Mouse (Mus musculus) CH12F3 (cell line): ENCODE results near the gene Pik3r1.

Experiments used
- in situ Hi-C: fragments of 300-500 bp; cut with MboI; formaldehyde crosslinking; loops from 2 replicates; pipeline ENCODE4 v1.14.3; 2020; ENCODE audit warnings: low sequenced_read_pairs

Pik3r1 gene

GRCm38 (mm10) chr13:101690911-101691655 lies 76.9 kb downstream of the Pik3r1 start:
- in situ Hi-C loops: no loop called here

DNA sequence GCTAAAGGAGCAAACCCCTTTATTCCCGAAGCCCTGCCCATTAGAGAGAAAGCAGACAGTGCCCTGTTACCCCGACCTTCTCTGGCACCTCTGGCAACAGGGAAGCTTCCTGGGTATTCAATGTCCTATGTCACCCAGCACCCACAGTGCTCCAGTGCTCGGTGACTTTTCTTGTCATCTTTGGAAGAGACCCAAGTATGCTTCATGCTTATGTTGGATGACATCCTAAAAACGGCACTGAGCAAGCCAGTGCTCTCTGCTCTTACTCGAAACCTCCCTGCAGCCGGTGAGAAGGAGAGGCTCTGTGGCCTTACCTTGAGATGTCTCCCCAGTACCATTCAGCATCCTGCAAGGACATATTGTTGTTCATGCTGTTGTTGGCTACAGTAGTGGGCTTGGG lies 77.8 kb downstream of the Pik3r1 start:
- in situ Hi-C loops: no loop called here

DNA sequence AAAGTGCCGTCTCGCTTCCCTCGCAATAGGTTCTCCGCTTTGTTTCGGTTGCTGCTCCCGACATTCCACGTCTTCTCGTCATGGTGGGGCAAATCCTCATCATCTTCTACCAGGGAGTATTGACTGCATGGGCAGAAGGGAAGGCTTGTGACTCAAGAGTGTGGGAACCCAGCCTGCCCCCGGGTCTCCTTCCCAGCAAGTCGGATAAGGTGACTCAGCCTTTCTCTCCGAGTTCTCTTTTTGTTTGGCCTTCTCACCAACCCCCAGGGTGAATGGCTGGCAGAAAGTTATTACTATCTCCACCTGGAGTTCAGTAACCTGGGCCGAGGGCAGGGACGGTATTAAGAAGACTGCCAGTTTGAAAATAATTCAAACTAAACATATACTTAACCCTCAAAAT lies 81.8 kb downstream of the Pik3r1 start:
- in situ Hi-C loops: no loop called here

DNA sequence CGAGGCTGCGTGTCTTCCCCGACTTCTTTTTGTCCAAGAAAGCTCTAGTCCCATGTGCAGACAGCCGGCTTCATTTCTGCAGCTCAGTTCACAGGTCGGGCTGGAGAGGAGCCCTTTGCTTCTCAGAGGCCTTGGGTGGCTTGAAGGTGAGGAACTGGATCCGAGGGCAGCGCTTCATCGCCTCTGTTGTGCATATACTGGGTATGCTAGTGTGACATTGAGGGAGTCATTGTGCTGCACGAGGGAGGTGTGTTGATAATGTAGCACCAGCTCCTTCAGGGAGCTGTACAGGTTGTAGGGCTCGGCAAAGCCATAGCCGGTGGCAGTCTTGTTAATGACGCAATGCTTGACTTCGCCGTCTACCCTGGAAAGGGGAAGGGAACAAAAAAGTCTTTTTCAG lies 83.3 kb downstream of the Pik3r1 start:
- in situ Hi-C loops: no loop called here

GRCm38 (mm10) chr13:101682378-101682777 lies 85.6 kb downstream of the Pik3r1 start:
- in situ Hi-C loops: no loop called here

DNA sequence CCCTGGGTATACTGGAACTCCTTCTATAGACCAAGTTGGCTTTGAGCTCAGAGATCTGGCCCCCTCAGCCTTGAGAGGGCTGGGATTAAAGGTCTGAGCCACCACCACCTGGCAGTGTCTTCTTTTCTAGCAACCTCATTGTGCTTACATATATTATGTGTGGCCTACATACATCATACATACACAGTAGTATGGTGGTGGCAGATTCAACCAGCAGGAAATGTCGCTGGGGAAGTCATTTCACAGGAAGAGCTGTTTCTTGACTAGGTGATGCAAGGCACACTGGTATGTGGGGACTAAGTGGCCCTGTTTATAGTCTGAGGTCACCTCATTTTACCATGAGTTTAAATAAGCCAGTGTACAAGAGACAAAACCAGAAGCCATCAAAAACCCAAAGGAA lies 87.9 kb downstream of the Pik3r1 start:
- in situ Hi-C loops: no loop called here

DNA sequence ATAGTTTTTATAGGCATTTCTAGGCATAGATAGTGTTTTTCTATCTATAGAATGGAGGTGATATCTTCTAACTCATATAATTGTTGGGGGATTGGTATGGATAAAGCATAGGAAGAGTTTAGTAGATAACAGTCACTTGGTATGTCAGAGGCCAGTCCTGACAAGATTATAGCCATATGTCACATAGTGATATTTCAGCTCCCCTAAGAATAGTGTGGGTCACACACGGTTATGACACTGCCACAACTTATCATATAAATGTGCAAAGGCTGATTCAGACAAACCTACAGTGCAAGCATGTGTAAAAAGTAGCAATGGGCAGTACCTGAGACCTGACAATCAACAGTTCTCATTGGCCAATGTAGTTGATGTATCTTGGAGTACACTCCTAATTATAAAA lies 89.0 kb downstream of the Pik3r1 start:
- in situ Hi-C loops: no loop called here

GRCm38 (mm10) chr13:101678036-101678435 lies 90.0 kb downstream of the Pik3r1 start:
- in situ Hi-C loops: no loop called here

GRCm38 (mm10) chr13:101673876-101674275 lies 94.1 kb downstream of the Pik3r1 start:
- in situ Hi-C loops: no loop called here

- in situ Hi-C loops: no loop called here
Observed at GRCm38 (mm10) chr13:101668859-101669258, 99.2 kb downstream of the Pik3r1 start.

- in situ Hi-C loops: no loop called here
Observed at GRCm38 (mm10) chr13:101664010-101664409, 104.0 kb downstream of the Pik3r1 start.

DNA sequence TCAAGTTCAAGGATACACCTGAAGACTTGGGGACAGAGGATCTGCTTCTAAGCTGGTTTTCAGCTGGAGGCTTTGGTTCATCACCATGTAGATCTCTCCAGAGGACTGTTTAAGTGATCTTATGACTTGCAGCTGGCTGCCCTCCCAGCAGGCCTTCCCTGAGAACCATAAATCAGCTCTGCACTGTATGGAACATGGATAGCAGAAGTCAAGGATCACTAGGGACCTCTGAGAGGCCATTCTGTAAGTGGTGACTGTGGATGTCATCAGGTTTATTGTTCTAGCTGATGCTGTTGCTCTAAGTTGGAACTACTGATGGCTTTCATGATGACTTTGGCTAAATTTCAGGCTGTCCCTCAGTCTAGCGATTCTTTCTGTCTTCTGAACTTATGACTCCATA lies 105.1 kb downstream of the Pik3r1 start:
- in situ Hi-C loops: no loop called here

DNA sequence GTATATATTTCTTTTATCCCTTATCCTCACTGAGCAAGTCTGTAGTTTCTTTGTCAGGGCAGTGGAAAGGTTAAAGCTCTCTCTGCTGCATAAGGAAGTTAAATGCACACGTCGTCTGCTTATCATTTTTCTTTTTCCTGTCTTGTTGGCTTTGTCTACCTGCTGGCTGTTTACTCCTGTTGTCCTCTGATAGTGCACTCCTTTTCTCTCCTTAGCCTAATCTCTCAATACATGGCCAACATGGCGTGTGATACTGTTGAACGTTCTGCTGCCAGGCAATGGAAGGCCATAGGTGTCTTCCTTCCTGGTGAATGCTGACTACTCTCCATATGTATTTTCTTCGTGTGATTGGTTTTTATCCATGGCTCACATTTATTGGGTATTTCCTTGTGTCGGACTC lies 106.5 kb downstream of the Pik3r1 start:
- in situ Hi-C loops: no loop called here

- in situ Hi-C loops: no loop called here
Observed at GRCm38 (mm10) chr13:101660187-101660586, 107.8 kb downstream of the Pik3r1 start.

GRCm38 (mm10) chr13:101652131-101652530 lies 115.9 kb downstream of the Pik3r1 start:
- in situ Hi-C loops: no loop called here

- in situ Hi-C loops: no loop called here
Observed at GRCm38 (mm10) chr13:101641632-101642031, 126.4 kb downstream of the Pik3r1 start.

DNA sequence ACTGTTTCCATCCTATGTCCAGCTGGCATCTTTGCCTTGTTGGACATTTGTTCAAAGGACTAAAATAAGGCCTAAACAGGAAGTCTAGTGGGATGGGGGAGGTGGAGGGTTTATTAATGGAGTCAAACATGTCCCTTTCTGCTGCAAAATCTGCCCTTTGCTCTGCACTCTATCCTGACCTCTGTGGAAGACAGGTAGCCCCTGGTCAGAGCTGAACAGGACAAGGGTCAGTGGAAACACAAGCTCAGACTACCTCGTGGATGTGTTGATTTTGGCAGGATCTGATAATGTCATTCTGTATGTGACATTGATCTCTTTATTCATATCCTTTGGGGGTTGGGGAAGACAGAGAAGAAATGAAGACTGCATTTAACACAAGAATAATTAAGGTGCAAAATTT lies 132.2 kb downstream of the Pik3r1 start:
- in situ Hi-C loops: no loop called here

- in situ Hi-C loops: no loop called here
Observed at GRCm38 (mm10) chr13:101634420-101634819, 133.6 kb downstream of the Pik3r1 start.

- in situ Hi-C loops: no loop called here
Observed at GRCm38 (mm10) chr13:101633620-101634019, 134.4 kb downstream of the Pik3r1 start.

GRCm38 (mm10) chr13:101632771-101633170 lies 135.2 kb downstream of the Pik3r1 start:
- in situ Hi-C loops: no loop called here

DNA sequence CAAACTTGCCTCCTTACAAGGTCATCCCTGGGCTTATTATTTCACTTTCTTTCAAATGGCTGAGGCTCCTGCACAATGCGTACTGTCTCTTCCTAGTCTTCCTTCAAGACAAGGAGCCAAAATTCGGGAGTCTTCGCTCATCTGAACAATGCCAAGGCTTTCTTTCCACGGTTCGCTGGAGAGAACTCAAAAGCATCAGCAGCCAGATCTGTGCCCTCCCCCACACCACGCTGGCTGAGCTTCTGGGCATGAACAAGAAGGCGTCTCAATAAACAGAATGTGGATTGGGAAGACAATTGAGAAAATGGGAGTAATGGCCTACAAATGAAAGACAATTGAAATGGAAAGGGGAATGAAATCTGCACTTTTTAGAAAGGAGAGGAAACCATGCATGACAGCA lies 136.5 kb downstream of the Pik3r1 start:
- in situ Hi-C loops: no loop called here
